Mouse (Mus musculus): ENCODE results near the gene Ring1. TPM values are rescaled to one million over a fixed set of nuclear protein-coding genes. Genes with fewer than 3 reads are reported as not detected.
"Not testable (repeated sequence)": the region's sequence is repeated elsewhere in the genome, so short reads cannot be mapped to it uniquely, and the experiment has no call there.

The Ring1 gene
- polyA plus RNA-seq, 1 experiment from 2014 or later: 21.6 TPM

GRCm38 (mm10) chr17:33991788-33992664, 32.5 kb downstream of the Ring1 start:
- 30% methylated on average over 10 of the region's 10 CpGs for WGBS

GRCm38 (mm10) chr17:33982136-33982535, 42.3 kb downstream of the Ring1 start:
- Histone ChIP-seq H3K4me3 (replicated peaks) (peak overlapping the region; percentile 44), H3K27me3 (peaks cover 44% of the 10 kb centered on the region), H3K4me2 (peak overlapping the region; percentile 53), H3K4me1 (replicated peaks) (peaks cover 17% of the 10 kb centered on the region)
- WGBS: 11% methylated on average over 8 of the region's 8 CpGs
- H3K9me3 ChIP-seq; H3K27ac ChIP-seq; ATAC-seq (ENCODE audit: insufficient number of reproducible peaks, insufficient read depth, low FRiP score, low TSS enrichment, low read depth); H3K36me3 ChIP-seq; H3K9ac ChIP-seq (replicated peaks): not testable (repeated sequence)

More at GRCm38 (mm10) chr17:33991788-33992664, 32.5 kb downstream of the Ring1 start:
- Histone ChIP-seq H3K27ac (no peak overlapping the region), H3K4me1 (replicated peaks) (no peaks in the 10 kb centered on the region), H3K36me3 (no peaks in the 10 kb centered on the region), H3K27me3 (peaks cover 19% of the 10 kb centered on the region; the same call in 1 of the 2 replicates), H3K9ac (replicated peaks) (no peak overlapping the region), H3K4me3 (replicated peaks) (no peak overlapping the region), H3K9me3 (no peaks in the 10 kb centered on the region), H3K4me2 (no peak overlapping the region)
- ATAC-seq (ENCODE audit: insufficient number of reproducible peaks, insufficient read depth, low FRiP score, low TSS enrichment, low read depth): no peak

GRCm38 (mm10) chr17:33981192-33981909, 43.1 kb downstream of the Ring1 start:
- Histone ChIP-seq H3K27me3 (peaks cover 50% of the 10 kb centered on the region), H3K4me1 (replicated peaks) (peaks cover 17% of the 10 kb centered on the region), H3K27ac (peak overlapping the region; percentile 83), H3K9ac (replicated peaks) (peak overlapping the region; percentile 32; the same call in 1 of the 2 replicates), H3K4me2 (peak overlapping the region; percentile 53), H3K4me3 (replicated peaks) (peak overlapping the region; percentile 44)
- H3K36me3 ChIP-seq, H3K9me3 ChIP-seq: not testable (repeated sequence)
- under 1% methylated on average over 27 of the region's 27 CpGs for WGBS
- ATAC-seq (ENCODE audit: insufficient number of reproducible peaks, insufficient read depth, low FRiP score, low TSS enrichment, low read depth): peak; percentile 89

- WGBS: 74% methylated on average over 19 of the region's 19 CpGs
- Histone ChIP-seq H3K36me3 (no peaks in the 10 kb centered on the region), H3K9ac (replicated peaks) (no peak overlapping the region; the same call in 1 of the 2 replicates), H3K4me1 (replicated peaks) (peaks cover 17% of the 10 kb centered on the region), H3K27me3 (peaks cover 54% of the 10 kb centered on the region), H3K27ac (no peak overlapping the region), H3K4me2 (peak overlapping the region; percentile 53), H3K4me3 (replicated peaks) (peak overlapping the region; percentile 44; the same call in 1 of the 2 replicates), H3K9me3 (no peaks in the 10 kb centered on the region)
- peak; percentile 30; the same call in 1 of the 2 replicates for ATAC-seq (ENCODE audit: insufficient number of reproducible peaks, insufficient read depth, low FRiP score, low TSS enrichment, low read depth)
Measured at GRCm38 (mm10) chr17:33980181-33981035, 44.1 kb downstream of the Ring1 start.

- peaks cover 61% of the 10 kb centered on the region for H3K27me3 ChIP-seq
- H3K4me3 ChIP-seq (replicated peaks): no peak overlapping the region
- 74% methylated on average over 6 of the region's 6 CpGs for WGBS
- H3K4me2 ChIP-seq: no peak overlapping the region
- H3K4me1 ChIP-seq (replicated peaks): peaks cover 17% of the 10 kb centered on the region
- no peaks in the 10 kb centered on the region for H3K9me3 ChIP-seq
- H3K36me3 ChIP-seq: no peaks in the 10 kb centered on the region
- no peak overlapping the region for H3K9ac ChIP-seq (replicated peaks)
- H3K27ac ChIP-seq: no peak overlapping the region
- ATAC-seq (ENCODE audit: insufficient number of reproducible peaks, insufficient read depth, low FRiP score, low TSS enrichment, low read depth): no peak
Measured at GRCm38 (mm10) chr17:33979512-33980050, 44.9 kb downstream of the Ring1 start.

GRCm38 (mm10) chr17:33978631-33979031, 45.8 kb downstream of the Ring1 start:
- H3K9ac ChIP-seq (replicated peaks): peak overlapping the region; percentile 50; the same call in 1 of the 2 replicates
- H3K27me3 ChIP-seq: peaks cover 62% of the 10 kb centered on the region
- no peaks in the 10 kb centered on the region for H3K36me3 ChIP-seq
- H3K9me3 ChIP-seq: no peaks in the 10 kb centered on the region
- no peak overlapping the region for H3K27ac ChIP-seq
- under 1% methylated on average over 16 of the region's 17 CpGs for whole genome bisulfite sequencing
- H3K4me1 ChIP-seq (replicated peaks): peaks cover 17% of the 10 kb centered on the region
- H3K4me3 ChIP-seq (replicated peaks): peak overlapping the region; percentile 39
- H3K4me2 ChIP-seq: peak overlapping the region; percentile 62
- no peak for ATAC-seq (ENCODE audit: insufficient number of reproducible peaks, insufficient read depth, low FRiP score, low TSS enrichment, low read depth)

- 2% methylated on average over 57 of the region's 57 CpGs for WGBS
- ATAC-seq (ENCODE audit: insufficient number of reproducible peaks, insufficient read depth, low FRiP score, low TSS enrichment, low read depth): no peak
- Histone ChIP-seq H3K4me1 (replicated peaks) (peaks cover 17% of the 10 kb centered on the region), H3K36me3 (no peaks in the 10 kb centered on the region), H3K9ac (replicated peaks) (peak overlapping the region; percentile 50), H3K4me3 (replicated peaks) (peak overlapping the region; percentile 39), H3K9me3 (no peaks in the 10 kb centered on the region), H3K27ac (no peak overlapping the region), H3K4me2 (peak overlapping the region; percentile 62), H3K27me3 (peaks cover 64% of the 10 kb centered on the region)
Measured at GRCm38 (mm10) chr17:33977861-33978557, 46.5 kb downstream of the Ring1 start.

- H3K9me3 ChIP-seq: no peaks in the 10 kb centered on the region; the same call in 1 of the 2 replicates
- no peak overlapping the region for H3K4me3 ChIP-seq (replicated peaks)
- H3K9ac ChIP-seq (replicated peaks): no peak overlapping the region
- H3K27ac ChIP-seq: no peak overlapping the region
- 56% methylated on average over 3 of the region's 3 CpGs for WGBS
- H3K27me3 ChIP-seq: peaks cover 44% of the 10 kb centered on the region
- H3K4me1 ChIP-seq (replicated peaks): 0 out of 2 replicates have a peak, but pooled peaks cover 6% of the 10 kb centered on the region
- no peaks in the 10 kb centered on the region for H3K36me3 ChIP-seq
- no peak for ATAC-seq (ENCODE audit: insufficient number of reproducible peaks, insufficient read depth, low FRiP score, low TSS enrichment, low read depth)
- H3K4me2 ChIP-seq: no peak overlapping the region
Measured at GRCm38 (mm10) chr17:33973572-33973971, 50.9 kb downstream of the Ring1 start.

GRCm38 (mm10) chr17:33972691-33973090, 51.8 kb downstream of the Ring1 start:
- H3K9me3 ChIP-seq: no peaks in the 10 kb centered on the region; the same call in 1 of the 2 replicates
- H3K27ac ChIP-seq: no peak overlapping the region
- no peaks in the 10 kb centered on the region for H3K36me3 ChIP-seq
- no peak for ATAC-seq (ENCODE audit: insufficient number of reproducible peaks, insufficient read depth, low FRiP score, low TSS enrichment, low read depth)
- 0 out of 2 replicates have a peak, but pooled peaks cover 3% of the 10 kb centered on the region for H3K4me1 ChIP-seq (replicated peaks)
- WGBS: 20% methylated on average over 1 of the region's 1 CpGs
- H3K4me3 ChIP-seq (replicated peaks): no peak overlapping the region
- H3K4me2 ChIP-seq: no peak overlapping the region
- H3K9ac ChIP-seq (replicated peaks): no peak overlapping the region
- peaks cover 35% of the 10 kb centered on the region for H3K27me3 ChIP-seq
